Mouse (Mus musculus) intestine, embryonic 14.5 days (tissue): ENCODE data around the gene Erc2. TPM values are rescaled to one million over a fixed set of nuclear protein-coding genes. Genes with fewer than 3 reads are reported as not detected.

Experiments used
- ATAC-seq: fragments of 200-750 bp; cut with Nextera tagmentation; replicated peaks from 2 replicates; pipeline ENCODE4 v1.8.0; 2017; ENCODE audit warnings: low read depth, moderate number of reproducible peaks, moderate TSS enrichment, moderate library complexity; ENCODE audit not compliant: low FRiP score, low TSS enrichment
- DNase-seq: peaks from one replicate; pipeline ENCODE4 v3.0.0-alpha.2; 2018; ENCODE audit warnings: low spot score
- H3K27ac ChIP-seq: fragments of 300-500 bp; sonication (generic); 2 replicates; pipeline ENCODE4 v1.5.1; 2014; ENCODE audit warnings: low read depth, mild to moderate bottlenecking, control low read depth
- H3K27me3 ChIP-seq: fragments of 300-500 bp; sonication (generic); replicated peaks from 2 replicates; pipeline ENCODE4 v1.6.1; 2014; ENCODE audit warnings: low read length, control low read depth; ENCODE audit not compliant: control insufficient read depth, insufficient read depth
- H3K36me3 ChIP-seq: fragments of 300-500 bp; sonication (generic); 2 replicates; pipeline ENCODE4 v1.6.1; 2014; ENCODE audit warnings: low read length, control low read depth; ENCODE audit not compliant: control insufficient read depth, insufficient read depth
- H3K4me1 ChIP-seq: fragments of 300-500 bp; sonication (generic); replicated peaks from 2 replicates; pipeline ENCODE4 v1.6.1; 2014; ENCODE audit warnings: low read length, control low read depth, mixed read lengths; ENCODE audit not compliant: control insufficient read depth, insufficient read depth
- H3K4me2 ChIP-seq: fragments of 300-500 bp; sonication (generic); 2 replicates; pipeline ENCODE4 v1.6.1; 2014; ENCODE audit warnings: low read length
- H3K4me3 ChIP-seq: fragments of 300-500 bp; sonication (generic); 2 replicates; pipeline ENCODE4 v1.5.1; 2014; ENCODE audit warnings: low read depth, low read length, control low read depth, mixed read lengths
- H3K9ac ChIP-seq: fragments of 300-500 bp; sonication (generic); 2 replicates; pipeline ENCODE4 v1.6.1; 2014; ENCODE audit warnings: mild to moderate bottlenecking, low read length
- H3K9me3 ChIP-seq: fragments of 300-500 bp; sonication (generic); 2 replicates; pipeline ENCODE4 v1.6.1; 2016; ENCODE audit warnings: low read length, control low read depth; ENCODE audit not compliant: control insufficient read depth
- WGBS: fragments of 180-500 bp; shearing (Covaris S2); extraction: QIAGEN DNeasy Blood & Tissue Kit; methylation state at CpG from one replicate; pipeline ENCODE4 v1.1.7; 2014; 5-methylcytosine and 5-hydroxymethylcytosine counted together
- polyA plus RNA-seq: library from polyadenylated mRNA; unstranded; fragments of >200 nt; fragmentation: Nextera tagmentation; extraction: Ambion mirVana; gene quantifications from 2 replicates; pipeline ENCODE4 v1.2.1, GENCODE M21; 2014

The Erc2 gene
- polyA plus RNA-seq, 1 experiment from 2014 or later = 7.8 TPM

GRCm38 (mm10) chr14:28323727-28324126 is 701.5 kb downstream of the Erc2 start:
- no peaks in the 10 kb centered on the region for H3K9me3 ChIP-seq
- H3K4me1 ChIP-seq = no peaks in the 10 kb centered on the region; the same call in 1 of the 2 replicates
- H3K4me3 ChIP-seq = no peak overlapping the region
- H3K27me3 ChIP-seq = no peaks in the 10 kb centered on the region
- H3K36me3 ChIP-seq = no peaks in the 10 kb centered on the region
- WGBS = 50% methylated on average over 2 of the region's 2 CpGs
- no peak overlapping the region for H3K4me2 ChIP-seq
- ATAC-seq (no peak), DNase-seq (no peak)
- H3K27ac ChIP-seq = no peak overlapping the region
- H3K9ac ChIP-seq = no peak overlapping the region

DNA sequence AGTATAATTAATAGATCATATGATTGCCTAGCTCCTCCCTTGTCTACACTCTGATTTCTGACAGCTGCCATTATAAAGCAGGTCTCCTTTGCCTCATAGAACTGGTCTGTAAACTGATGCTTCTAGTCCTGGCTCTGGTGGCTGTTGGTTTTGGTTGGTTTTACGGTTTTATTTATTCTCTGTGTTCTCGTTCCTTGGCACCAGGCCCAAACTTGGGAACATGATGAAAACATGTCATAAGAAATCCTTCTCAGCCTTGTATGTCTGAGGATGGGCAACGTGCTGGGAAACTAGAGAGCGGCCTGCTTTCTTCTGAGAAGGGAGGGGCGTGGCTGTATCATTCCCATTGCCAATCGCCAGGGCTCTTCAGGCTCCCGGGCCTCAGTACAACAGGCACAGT is 704.2 kb downstream of the Erc2 start:
- H3K9me3 ChIP-seq = no peaks in the 10 kb centered on the region
- ATAC-seq = no peak
- no peak overlapping the region for H3K27ac ChIP-seq
- no peaks in the 10 kb centered on the region; the same call in 1 of the 2 replicates for H3K4me1 ChIP-seq
- DNase-seq = no peak
- H3K4me2 ChIP-seq = no peak overlapping the region
- H3K9ac ChIP-seq = no peak overlapping the region
- H3K27me3 ChIP-seq = no peaks in the 10 kb centered on the region
- H3K4me3 ChIP-seq = no peak overlapping the region
- 61% methylated on average over 7 of the region's 7 CpGs for WGBS
- H3K36me3 ChIP-seq = no peaks in the 10 kb centered on the region

- Histone ChIP-seq H3K4me2 (no peak overlapping the region), H3K9me3 (no peaks in the 10 kb centered on the region), H3K4me1 (no peaks in the 10 kb centered on the region; the same call in 1 of the 2 replicates), H3K27me3 (no peaks in the 10 kb centered on the region), H3K9ac (no peak overlapping the region), H3K27ac (no peak overlapping the region), H3K36me3 (no peaks in the 10 kb centered on the region), H3K4me3 (no peak overlapping the region)
- 73% methylated on average over 8 of the region's 8 CpGs for WGBS
- ATAC-seq (no peak), DNase-seq (no peak)
These were observed 706.3 kb downstream of the Erc2 start for GRCm38 (mm10) chr14:28328512-28328911.

DNA sequence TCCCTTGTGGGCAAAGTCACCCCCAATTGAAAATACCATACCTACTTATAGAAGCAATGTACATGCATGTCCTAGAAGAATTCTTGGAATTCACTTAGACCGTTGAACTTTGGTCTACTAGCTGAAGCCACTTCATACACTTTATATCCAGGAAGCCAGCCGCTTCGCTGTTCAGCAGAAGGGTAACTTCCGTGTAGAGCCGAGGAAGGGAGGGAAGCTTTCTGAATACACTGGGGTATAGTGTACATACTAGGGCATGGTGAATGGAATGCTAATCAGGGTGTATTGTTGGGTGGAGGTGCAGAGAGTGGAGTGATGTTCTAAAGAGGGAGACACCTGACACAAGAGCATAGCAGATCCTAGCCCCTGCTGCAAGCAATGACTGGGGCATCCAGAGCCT is 708.9 kb downstream of the Erc2 start:
- H3K4me2 ChIP-seq = no peak overlapping the region
- no peak overlapping the region for H3K4me3 ChIP-seq
- H3K27me3 ChIP-seq = no peaks in the 10 kb centered on the region
- H3K36me3 ChIP-seq = no peaks in the 10 kb centered on the region
- WGBS = 80% methylated on average over 5 of the region's 5 CpGs
- H3K27ac ChIP-seq = no peak overlapping the region
- H3K9me3 ChIP-seq = no peaks in the 10 kb centered on the region
- ATAC-seq (no peak), DNase-seq (no peak)
- H3K4me1 ChIP-seq = no peaks in the 10 kb centered on the region; the same call in 1 of the 2 replicates
- no peak overlapping the region for H3K9ac ChIP-seq

DNA sequence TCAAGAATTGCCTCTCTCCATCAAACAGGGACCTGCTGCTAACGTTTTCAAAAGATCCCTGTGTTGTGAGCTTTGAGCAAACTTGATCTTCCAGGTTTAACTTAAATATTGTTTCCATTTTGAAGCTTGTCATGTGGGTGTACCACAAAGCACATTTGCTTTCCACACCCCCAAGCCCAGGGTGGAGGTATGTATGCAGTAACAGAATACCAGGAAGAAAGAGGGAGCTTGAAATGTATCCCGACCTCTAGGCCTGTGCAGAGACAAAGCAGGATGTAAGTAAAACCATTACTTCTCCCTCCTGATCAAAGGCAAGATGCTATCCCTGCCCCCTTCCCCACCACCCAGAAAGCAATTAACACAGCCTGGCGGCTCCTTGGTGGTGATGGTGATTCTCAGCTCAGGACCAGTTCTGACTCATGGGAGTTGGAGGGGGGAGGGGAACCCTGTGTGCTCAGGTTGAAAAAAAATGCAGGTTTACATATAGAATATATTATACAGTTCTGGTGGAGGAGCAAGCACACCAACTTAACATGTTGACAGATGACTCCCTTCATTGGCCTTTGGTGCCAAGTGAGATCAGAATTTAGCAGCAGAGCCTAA is 710.2 kb downstream of the Erc2 start:
- H3K27me3 ChIP-seq = no peaks in the 10 kb centered on the region
- 30% methylated on average over 3 of the region's 3 CpGs for WGBS
- no peak overlapping the region for H3K4me2 ChIP-seq
- ATAC-seq = no peak
- H3K9me3 ChIP-seq = no peaks in the 10 kb centered on the region
- no peaks in the 10 kb centered on the region; the same call in 1 of the 2 replicates for H3K4me1 ChIP-seq
- H3K27ac ChIP-seq = no peak overlapping the region
- DNase-seq = no peak
- no peaks in the 10 kb centered on the region for H3K36me3 ChIP-seq
- no peak overlapping the region for H3K9ac ChIP-seq
- no peak overlapping the region for H3K4me3 ChIP-seq

GRCm38 (mm10) chr14:28339146-28339545 is 716.9 kb downstream of the Erc2 start:
- Histone ChIP-seq H3K4me3 (no peak overlapping the region), H3K4me2 (no peak overlapping the region), H3K9ac (no peak overlapping the region), H3K36me3 (no peaks in the 10 kb centered on the region), H3K9me3 (no peaks in the 10 kb centered on the region), H3K4me1 (no peaks in the 10 kb centered on the region), H3K27ac (no peak overlapping the region), H3K27me3 (no peaks in the 10 kb centered on the region)
- 95% methylated on average over 3 of the region's 3 CpGs for WGBS
- DNase-seq (no peak), ATAC-seq (no peak)

GRCm38 (mm10) chr14:28349129-28349528 is 726.9 kb downstream of the Erc2 start:
- no peak overlapping the region for H3K4me2 ChIP-seq
- H3K4me1 ChIP-seq = no peaks in the 10 kb centered on the region
- no peak overlapping the region for H3K27ac ChIP-seq
- no peaks in the 10 kb centered on the region for H3K27me3 ChIP-seq
- no peak for DNase-seq
- WGBS = 83% methylated on average over 1 of the region's 1 CpGs
- H3K9me3 ChIP-seq = no peaks in the 10 kb centered on the region
- H3K9ac ChIP-seq = no peak overlapping the region
- no peaks in the 10 kb centered on the region for H3K36me3 ChIP-seq
- H3K4me3 ChIP-seq = no peak overlapping the region
- ATAC-seq = no peak

GRCm38 (mm10) chr14:28356031-28356430 is 733.8 kb downstream of the Erc2 start:
- DNase-seq (no peak), ATAC-seq (no peak)
- Histone ChIP-seq H3K9me3 (no peaks in the 10 kb centered on the region), H3K36me3 (no peaks in the 10 kb centered on the region), H3K4me2 (no peak overlapping the region), H3K27me3 (no peaks in the 10 kb centered on the region), H3K27ac (no peak overlapping the region), H3K4me3 (no peak overlapping the region), H3K4me1 (no peaks in the 10 kb centered on the region), H3K9ac (no peak overlapping the region)

DNA sequence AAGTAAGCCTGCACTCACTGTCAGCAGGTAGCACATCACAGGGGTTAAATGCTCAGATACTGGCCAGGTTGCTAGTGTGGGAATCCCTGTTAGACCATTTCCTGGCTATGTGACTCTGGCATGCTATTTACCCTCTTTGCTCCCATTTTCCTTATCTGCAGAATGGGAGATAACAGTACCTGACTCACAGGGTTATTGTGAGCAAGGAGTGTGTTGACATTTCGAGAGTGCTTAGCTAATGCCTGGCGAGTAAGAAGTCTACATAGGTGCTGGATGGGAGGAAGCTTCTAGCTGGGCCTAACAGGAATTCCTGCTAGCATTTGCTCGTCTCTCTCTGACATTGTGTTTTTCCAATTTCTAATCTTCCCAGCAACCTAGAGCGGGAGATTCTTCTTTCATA is 737.3 kb downstream of the Erc2 start:
- Histone ChIP-seq H3K36me3 (no peaks in the 10 kb centered on the region), H3K4me3 (no peak overlapping the region), H3K4me2 (no peak overlapping the region), H3K9ac (no peak overlapping the region), H3K27me3 (no peaks in the 10 kb centered on the region), H3K4me1 (no peaks in the 10 kb centered on the region), H3K27ac (no peak overlapping the region), H3K9me3 (no peaks in the 10 kb centered on the region)
- ATAC-seq (peak; percentile 74), DNase-seq (no peak)
- 48% methylated on average over 4 of the region's 4 CpGs for WGBS
